Mouse (Mus musculus) lung, postnatal 0 days (tissue): ENCODE results near the gene Pik3c2a.

Source experiments
- CTCF ChIP-seq: IDR thresholded peaks from 2 replicates; pipeline ENCODE4 v1.5.1; 2016; ENCODE audit warnings: antibody characterized with exemption, mild to moderate bottlenecking
- EP300 ChIP-seq: IDR thresholded peaks from 2 replicates; pipeline ENCODE4 v1.6.1; 2016; ENCODE audit warnings: antibody characterized with exemption, mild to moderate bottlenecking, control low read depth

- TF ChIP-seq CTCF (no peak), EP300 (no peak)
Observed at GRCm38 (mm10) chr7:116462114-116462513, 18.9 kb upstream of the Pik3c2a start.
